Mouse (Mus musculus) T-helper 2 cell (primary cell): ENCODE data around the gene Fdx1l.

Source experiments
- in situ Hi-C: fragments of 300-600 bp; cut with MboI, MseI; formaldehyde crosslinking; loops from one replicate; pipeline ENCODE4 v1.15.1; 2025; ENCODE audit warnings: high pct_unique_total_duplicates

Gene Fdx1l

GRCm38 (mm10) chr9:21029291-21030054, 43.9 kb downstream of the Fdx1l start, which contains the start of gene Icam4:
Gene Icam4 (plus strand): TSS chr9:21029373.
- in situ Hi-C loops: loop anchor here (5.0 to 10.0 kb wide), 2 partner anchors 113 to 1195 kb away; partner anchors contain the start of gene Zfp809

- in situ Hi-C loops: loop anchor here (5.0 kb wide), 1 partner anchor 114 kb away; no protein-coding TSS in a partner anchor
Observed at GRCm38 (mm10) chr9:21028560-21029110, 44.8 kb downstream of the Fdx1l start.

GRCm38 (mm10) chr9:21027774-21028290, 45.6 kb downstream of the Fdx1l start:
- in situ Hi-C loops: loop anchor here (5.0 kb wide), 1 partner anchor 114 kb away; no protein-coding TSS in a partner anchor

- in situ Hi-C loops: loop anchor here (5.0 kb wide), 1 partner anchor 115 kb away; no protein-coding TSS in a partner anchor
Observed at GRCm38 (mm10) chr9:21026849-21027248, 46.6 kb downstream of the Fdx1l start.

- in situ Hi-C loops: loop anchor here (5.0 kb wide), 1 partner anchor 117 kb away; no protein-coding TSS in a partner anchor
Observed at GRCm38 (mm10) chr9:21025258-21025810, 48.1 kb downstream of the Fdx1l start.

GRCm38 (mm10) chr9:21022726-21023125, 50.7 kb downstream of the Fdx1l start:
- in situ Hi-C loops: no loop called here

GRCm38 (mm10) chr9:21022288-21022687, 51.1 kb downstream of the Fdx1l start:
- in situ Hi-C loops: no loop called here

GRCm38 (mm10) chr9:21021363-21021762, 52.1 kb downstream of the Fdx1l start:
- in situ Hi-C loops: no loop called here

- in situ Hi-C loops: no loop called here
Observed at GRCm38 (mm10) chr9:21018600-21018999, 54.8 kb downstream of the Fdx1l start.
